Mouse (Mus musculus): Measurements from ENCODE around the gene Cpm. TPM values are rescaled to one million over a fixed set of nuclear protein-coding genes. Genes with fewer than 3 reads are reported as not detected.
"Not testable (repeated sequence)": the region's sequence is repeated elsewhere in the genome, so short reads cannot be mapped to it uniquely, and the experiment has no call there.

Cpm gene
- total RNA-seq, 2 experiments from 2014 or later, result 0.85 TPM; not detected in 1

GRCm38 (mm10) chr10:117724804-117725361, 95.6 kb downstream of the Cpm start:
- no peak for ATAC-seq (replicated peaks; ENCODE audit: low FRiP score, low TSS enrichment, poor library complexity, severe bottlenecking)

DNA sequence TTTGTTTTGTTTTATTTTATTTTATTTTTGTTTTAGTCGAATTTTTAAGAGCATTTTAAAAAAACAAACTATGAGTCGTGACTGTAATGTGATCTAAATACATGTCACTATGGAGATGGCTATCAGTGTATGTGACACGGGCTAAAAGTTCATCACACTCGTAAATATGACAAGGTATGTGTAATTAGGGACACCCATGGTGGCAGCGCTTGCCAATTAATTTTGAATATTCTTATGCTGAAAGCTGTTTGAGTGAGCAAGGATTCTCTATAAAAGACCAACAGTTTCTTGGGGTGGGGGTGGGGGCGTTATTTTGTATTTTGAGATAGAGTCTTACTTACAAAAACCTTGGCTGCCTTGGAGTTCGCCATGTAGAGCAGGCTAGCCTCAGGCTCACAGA, 96.4 kb downstream of the Cpm start:
- no peak for ATAC-seq (replicated peaks; ENCODE audit: low FRiP score, low TSS enrichment, poor library complexity, severe bottlenecking)

DNA sequence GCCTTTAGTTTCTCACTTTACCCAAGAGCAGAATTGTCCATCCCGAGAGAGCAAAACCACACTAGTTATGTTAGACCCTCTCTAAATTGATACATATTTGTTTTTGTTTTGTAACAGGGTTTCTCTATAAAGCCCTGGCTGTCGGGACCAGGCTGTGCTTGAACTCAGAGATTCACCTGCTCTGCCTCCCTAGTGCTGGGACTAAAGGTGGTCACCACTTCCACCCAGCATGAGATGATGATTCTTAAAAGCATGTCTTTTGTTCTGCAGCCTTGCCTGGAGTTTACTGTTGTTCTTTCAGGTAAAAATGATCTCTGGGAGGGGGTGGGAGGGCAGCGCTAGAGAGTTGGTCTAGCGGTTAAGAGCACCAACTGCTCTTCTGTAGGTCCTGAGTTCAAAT, 97.0 kb downstream of the Cpm start:
- no peak for ATAC-seq (replicated peaks; ENCODE audit: low FRiP score, low TSS enrichment, poor library complexity, severe bottlenecking)

GRCm38 (mm10) chr10:117726888-117727385, 97.6 kb downstream of the Cpm start:
- ATAC-seq (replicated peaks; ENCODE audit: low FRiP score, low TSS enrichment, poor library complexity, severe bottlenecking), result no peak

DNA sequence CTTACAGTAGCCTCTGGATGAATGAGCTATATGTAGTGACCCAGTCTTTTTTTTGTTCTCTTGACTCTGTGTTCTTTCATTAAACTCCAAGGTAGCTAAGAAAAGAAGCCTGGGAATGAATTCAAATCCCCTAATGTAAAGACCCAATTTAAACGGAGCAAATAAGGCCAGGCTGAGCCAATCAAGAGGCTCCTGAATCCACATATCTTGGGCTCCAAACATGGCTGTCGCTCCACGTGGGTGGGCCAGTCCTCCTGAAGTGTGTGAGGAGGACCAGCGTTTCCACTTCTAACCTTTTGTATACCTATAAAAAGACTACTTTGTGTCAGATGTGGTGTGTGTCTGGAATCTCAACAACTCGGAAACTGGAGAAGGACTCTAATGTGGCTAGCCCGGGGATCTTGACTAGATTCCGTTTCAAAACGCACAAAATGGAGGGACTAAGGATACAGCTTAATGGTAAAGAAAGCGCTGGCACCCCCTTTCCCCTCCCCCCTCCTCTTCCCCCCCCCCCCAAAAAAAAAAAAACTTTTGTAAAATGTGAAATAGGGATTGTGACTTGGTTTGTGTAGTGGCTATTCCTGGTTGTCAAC, 98.3 kb downstream of the Cpm start:
- no peak for ATAC-seq (replicated peaks; ENCODE audit: low FRiP score, low TSS enrichment, poor library complexity, severe bottlenecking)

DNA sequence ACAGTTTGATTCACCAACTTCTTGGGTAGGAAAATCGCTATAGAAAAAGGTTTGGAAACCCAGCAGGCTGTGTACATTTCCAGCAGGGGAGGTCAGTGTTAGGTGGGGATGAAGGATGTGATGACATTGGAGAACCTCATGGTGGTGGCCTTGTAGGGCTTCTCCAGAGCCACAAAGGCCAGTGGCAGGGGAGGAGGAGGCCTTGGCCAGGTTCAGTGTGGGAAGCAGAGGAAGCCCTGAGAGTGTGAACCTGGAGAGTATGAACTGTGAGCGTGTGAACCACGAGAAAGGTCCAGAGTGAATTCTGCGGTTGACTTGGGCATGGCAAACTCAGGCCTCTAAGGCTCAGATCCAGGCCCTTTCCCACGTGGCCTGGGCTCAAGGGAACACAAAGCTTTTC, 99.3 kb downstream of the Cpm start:
- ATAC-seq (replicated peaks; ENCODE audit: low FRiP score, low TSS enrichment, poor library complexity, severe bottlenecking), result no peak

DNA sequence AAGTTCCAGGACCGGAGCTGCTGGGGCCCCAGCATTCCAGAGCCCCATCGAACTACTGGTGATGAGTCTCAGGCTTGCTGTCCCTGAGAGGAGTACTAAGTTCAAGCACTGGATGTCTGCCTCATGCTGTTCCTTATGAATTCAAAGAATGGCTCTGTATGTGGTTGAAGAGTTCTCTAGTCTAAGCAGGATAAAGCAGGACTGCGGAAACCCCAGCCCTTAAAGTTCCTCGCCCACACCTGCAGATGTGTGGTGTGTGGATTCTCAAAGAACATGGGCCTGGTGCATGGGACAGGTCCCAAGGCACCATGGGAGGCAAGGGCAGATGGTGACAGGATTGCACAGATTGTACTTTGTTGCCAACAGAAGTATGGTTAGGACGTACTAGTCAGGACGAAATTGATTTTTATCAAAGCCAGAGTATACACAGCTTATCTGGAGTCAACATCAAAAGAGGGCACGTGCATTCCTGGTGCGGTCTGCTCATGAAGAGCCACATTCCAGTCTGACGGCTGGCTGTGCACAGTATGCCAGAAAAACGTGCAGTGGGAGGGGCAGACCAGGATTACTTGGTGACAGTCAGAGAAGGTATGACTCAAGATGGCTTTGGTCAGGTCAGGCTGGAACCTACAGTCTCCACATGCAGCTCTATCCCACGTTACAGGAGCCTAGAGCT, 100.0 kb downstream of the Cpm start:
- no peak for ATAC-seq (replicated peaks; ENCODE audit: low FRiP score, low TSS enrichment, poor library complexity, severe bottlenecking)

DNA sequence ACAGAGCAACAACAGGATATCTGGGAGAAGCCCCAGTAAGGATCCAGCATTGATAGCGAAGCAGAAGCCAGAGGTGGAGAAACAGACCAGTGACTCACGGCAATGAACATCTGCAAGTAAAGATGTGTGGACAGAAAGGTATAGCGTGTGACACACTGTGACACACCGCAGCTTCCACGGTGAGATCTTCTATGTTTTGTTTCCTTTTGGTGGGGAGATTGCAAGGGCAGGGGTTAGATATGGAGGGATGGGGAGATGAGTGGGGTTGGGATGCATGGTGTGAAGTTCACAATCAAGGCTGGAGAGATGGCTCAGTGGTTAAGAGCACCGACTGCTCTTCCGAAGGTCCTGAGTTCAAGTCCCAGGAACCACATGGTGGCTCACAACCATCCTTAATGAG, 100.8 kb downstream of the Cpm start:
- no peak for ATAC-seq (replicated peaks; ENCODE audit: low FRiP score, low TSS enrichment, poor library complexity, severe bottlenecking)

GRCm38 (mm10) chr10:117730637-117731203, 101.4 kb downstream of the Cpm start:
- ATAC-seq (replicated peaks; ENCODE audit: low FRiP score, low TSS enrichment, poor library complexity, severe bottlenecking), result no peak

DNA sequence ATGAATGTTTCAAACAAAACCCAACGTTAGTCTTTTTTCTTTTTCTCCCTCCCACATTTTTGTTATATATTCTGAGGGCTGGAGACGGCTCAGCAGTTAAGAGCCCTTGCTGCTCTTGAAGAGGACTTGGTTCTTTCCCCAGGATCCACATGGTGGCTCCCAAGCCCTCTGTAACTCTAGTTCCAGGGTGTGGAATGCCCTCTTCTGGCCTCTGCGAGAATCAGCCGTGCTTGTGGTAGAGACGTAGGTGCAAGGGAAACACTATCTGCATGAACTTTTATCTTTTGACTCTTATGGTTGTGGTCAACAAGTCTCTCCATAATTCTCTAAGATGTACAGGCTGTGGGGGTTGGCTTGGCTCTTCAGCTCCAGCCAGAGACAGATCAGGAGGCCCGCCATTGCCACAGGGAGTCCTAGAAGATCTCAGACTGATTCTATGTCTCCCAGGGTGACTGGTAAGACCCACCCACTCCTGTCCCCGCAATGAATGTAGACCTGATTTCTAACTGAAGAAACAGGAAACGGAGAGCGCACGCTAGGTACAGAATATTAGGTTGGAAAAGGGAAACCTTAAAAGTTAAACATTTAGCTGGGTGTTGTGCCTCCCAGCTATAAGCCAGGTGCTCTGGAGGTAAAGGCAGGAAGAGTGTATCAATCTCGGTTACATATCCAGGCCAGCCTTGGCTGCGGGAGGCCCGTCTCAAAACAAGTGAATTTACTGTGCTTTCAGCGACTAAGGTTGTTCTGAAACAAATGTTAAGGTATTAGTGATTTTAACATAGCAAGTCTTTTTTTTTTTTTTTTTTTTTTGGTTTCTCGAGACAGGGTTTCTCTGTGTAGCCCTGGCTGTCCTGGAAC, 102.2 kb downstream of the Cpm start:
- peak; percentile 72 for ATAC-seq (replicated peaks; ENCODE audit: low FRiP score, low TSS enrichment, poor library complexity, severe bottlenecking)

DNA sequence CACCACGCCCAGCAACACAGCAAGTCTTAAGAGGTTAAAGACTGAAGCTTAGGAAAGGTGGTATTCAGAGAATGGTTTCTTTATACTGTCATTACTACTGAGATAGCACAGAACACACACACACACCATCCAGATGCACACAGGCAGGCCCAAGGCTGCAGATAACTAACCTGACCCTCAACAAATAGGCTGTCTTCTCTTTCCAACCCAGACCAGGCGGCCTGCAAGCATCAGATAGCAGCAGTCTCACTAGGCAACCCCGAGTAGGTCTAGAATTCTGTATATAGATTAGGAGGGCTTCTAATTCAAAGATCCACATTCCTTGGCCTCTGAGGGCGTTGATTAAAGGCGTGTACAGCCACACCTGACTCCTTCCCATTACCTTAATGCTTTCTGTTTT, 102.9 kb downstream of the Cpm start:
- ATAC-seq (replicated peaks; ENCODE audit: low FRiP score, low TSS enrichment, poor library complexity, severe bottlenecking), result peak; percentile 92

- ATAC-seq (replicated peaks; ENCODE audit: low FRiP score, low TSS enrichment, poor library complexity, severe bottlenecking), result no peak
Measured at GRCm38 (mm10) chr10:117732962-117733592, 103.8 kb downstream of the Cpm start.

DNA sequence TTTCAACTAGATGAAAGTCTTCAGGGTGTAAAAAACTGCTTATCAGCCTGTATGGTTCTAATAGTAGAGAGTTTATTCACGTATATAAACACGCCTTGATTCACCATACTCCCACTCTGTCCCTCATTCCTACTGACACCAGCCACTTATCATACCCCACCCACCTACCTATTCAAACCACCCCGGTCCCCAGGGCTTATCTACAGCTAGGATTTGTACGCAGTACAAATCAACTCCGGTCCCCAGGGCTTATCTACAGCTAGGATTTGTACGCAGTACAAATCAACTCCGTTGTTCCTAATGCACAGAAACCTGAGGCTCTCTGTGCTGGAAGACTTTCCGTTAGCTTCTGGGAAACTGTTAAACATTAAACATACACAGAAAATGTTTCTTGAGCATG, 104.3 kb downstream of the Cpm start:
- ATAC-seq (replicated peaks; ENCODE audit: low FRiP score, low TSS enrichment, poor library complexity, severe bottlenecking), result not testable (repeated sequence)

DNA sequence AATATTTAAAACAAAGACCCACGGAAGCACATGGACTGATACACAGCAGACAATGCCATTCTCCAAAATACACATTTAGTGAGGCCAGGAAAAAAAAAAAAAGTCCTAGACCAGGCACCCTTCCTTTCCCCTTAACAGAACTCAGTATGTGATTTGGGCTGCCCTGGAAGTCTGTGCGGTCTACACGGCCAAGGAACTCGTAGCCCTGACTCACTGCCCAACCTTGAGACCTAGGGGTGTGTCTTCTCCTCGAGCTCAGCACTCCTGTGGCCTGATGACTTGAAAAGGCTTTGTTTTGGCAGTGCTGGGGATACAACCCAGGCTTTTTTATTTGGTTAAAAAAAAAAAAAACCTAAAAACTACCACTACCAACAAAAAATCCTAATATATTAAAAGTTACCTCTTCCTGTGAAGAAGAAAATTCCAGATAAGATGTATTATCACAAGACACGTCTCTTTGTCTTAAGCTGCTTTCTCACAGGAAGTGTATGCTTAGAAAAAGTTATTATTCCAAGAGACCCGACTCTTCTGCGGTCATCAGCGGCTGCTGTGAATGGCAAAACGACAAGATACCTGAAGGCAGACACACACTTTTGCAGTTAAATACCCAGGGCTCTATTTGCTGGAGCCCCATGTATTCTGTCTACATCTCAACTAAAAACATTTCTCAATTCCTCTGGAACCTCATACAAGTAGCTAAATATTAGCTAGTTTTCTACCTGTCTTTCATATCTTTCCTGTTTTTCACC, 105.0 kb downstream of the Cpm start:
- not testable (repeated sequence) for ATAC-seq (replicated peaks; ENCODE audit: low FRiP score, low TSS enrichment, poor library complexity, severe bottlenecking)

DNA sequence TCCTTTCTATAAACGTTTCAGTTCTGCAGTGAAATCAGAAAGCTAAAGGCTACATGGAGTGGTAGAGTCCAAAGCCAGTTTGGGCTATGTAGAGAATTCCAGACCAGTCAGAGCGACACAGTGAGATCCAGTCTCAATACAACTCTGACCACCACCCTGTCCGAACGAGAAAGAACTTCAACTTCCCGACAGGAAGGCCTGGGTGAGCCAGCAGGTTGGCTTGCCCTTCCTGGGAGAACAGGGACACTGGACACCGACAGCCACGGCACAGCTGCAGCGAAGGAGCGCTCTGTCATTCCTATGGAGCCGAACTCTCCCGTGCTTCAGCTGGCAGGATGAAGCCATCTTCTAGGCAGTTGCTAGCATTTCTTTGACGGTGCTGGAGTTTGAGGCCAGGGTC, 106.1 kb downstream of the Cpm start:
- not testable (repeated sequence) for ATAC-seq (replicated peaks; ENCODE audit: low FRiP score, low TSS enrichment, poor library complexity, severe bottlenecking)

- ATAC-seq (replicated peaks; ENCODE audit: low FRiP score, low TSS enrichment, poor library complexity, severe bottlenecking), result no peak
Measured at GRCm38 (mm10) chr10:117736573-117736972, 107.3 kb downstream of the Cpm start.

Measured in megakaryocyte-erythroid progenitor cell, adult 5-6 weeks (primary cell).